Mouse (Mus musculus) erythroid progenitor cell, adult 5-6 weeks (primary cell): ENCODE measurements around the gene 4933415A04Rik. TPM values are rescaled to one million over a fixed set of nuclear protein-coding genes. Genes with fewer than 3 reads are reported as not detected.

Experiments
- ATAC-seq: replicated peaks from 2 replicates; pipeline ENCODE4 v1.8.0; 2016; ENCODE audit warnings: moderate number of reproducible peaks, mild to moderate bottlenecking, moderate TSS enrichment, inconsistent platforms; ENCODE audit not compliant: poor library complexity, low FRiP score, severe bottlenecking
- total RNA-seq, 2 experiments: library from RNA; stranded (forward) in 1 of 2; stranded (reverse) in 1 of 2; fragments of 150-400 nt in 1 of 2; fragments of 186-747, 209-891 nt in 1 of 2; gene quantifications; 2 replicates each; pipeline versions ENCODE4 v1.2.3 to v1.2.4; 2015 to 2017; ENCODE audit warnings: low replicate concordance in 2 of 2

Gene 4933415A04Rik
- total RNA-seq (2015; ENCODE audit: low replicate concordance) (not detected in 2 replicates), total RNA-seq (2017; ENCODE audit: low replicate concordance) (not detected in 2 replicates)

DNA sequence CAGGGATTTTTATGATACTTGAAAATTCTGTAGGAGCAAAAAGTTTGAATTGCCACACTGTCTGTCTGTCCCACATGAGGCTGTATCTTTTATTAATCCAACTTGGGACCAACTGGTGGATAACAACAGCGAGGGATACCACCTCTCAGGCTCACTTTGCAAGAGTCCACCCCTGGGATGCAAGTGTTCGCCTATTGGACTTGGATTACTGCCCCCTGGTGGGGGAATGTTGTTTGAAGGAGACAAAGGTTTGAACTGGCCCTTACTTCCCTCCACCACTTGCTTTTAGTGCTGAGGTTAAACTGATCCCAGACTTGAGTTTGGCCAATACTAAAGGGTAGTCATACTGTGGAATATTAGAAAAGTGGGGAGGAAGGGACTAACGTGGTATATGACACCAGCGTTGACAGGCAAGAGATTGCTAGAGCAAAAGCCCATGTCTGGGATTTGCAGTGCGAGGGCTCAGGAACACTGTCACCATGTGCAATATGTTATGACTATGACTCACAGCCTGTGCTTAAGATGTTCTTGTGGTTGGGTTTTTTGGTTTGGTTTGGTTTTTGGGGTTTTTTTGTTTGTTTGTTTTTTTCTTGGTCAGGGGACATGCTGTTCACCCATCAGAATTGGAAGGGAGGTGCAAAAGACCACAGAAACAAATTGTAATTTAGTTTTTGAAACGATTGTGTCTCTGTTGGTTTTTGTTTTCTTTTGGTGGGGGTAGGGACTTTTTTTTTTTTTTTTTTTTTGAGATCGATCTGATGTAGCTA, at the start of gene 4933415A04Rik:
Gene 4933415A04Rik, plus strand, starts transcription at position 717 of the 767 bp plus-strand sequence.
- ATAC-seq = no peak

DNA sequence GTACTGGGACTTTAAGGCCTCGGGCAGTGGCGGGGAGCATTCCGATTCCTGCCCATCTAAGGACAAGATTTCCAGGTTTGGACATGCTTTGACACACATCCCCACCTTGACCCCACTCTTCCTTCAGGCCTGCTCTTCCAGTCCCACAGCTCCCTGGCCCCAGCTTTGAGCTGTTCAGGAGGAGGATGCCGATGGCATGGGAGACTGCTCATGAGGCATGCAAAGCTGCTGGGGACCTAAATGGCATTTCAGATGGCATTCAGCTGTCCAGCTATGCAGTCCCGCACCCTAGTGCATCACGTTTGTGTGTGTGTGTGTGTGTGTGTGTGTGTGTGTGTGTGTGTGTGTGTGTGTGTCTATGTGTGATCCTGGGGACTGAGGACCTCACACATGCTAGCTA, 49.8 kb upstream of the 4933415A04Rik start:
- ATAC-seq = no peak

DNA sequence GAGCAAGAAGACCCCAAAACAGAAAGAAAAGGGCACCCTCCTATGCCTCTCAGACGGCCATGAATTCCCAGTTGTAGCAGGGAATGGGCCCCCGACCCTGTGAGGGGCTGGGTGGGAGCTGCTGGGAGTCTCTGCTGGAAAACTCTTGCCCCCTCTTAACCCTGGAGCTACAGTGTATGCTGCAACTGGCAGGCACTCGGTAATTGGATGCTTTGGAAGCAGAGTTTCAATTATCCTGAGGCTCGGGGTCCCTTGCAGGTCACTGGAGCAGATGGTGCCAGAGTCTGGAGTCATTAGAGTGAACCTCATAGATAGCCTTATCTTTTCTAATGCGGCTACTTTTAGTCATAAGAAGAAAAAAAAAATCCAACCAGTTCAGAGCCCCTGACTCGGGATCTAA, 47.0 kb upstream of the 4933415A04Rik start:
- no peak for ATAC-seq

DNA sequence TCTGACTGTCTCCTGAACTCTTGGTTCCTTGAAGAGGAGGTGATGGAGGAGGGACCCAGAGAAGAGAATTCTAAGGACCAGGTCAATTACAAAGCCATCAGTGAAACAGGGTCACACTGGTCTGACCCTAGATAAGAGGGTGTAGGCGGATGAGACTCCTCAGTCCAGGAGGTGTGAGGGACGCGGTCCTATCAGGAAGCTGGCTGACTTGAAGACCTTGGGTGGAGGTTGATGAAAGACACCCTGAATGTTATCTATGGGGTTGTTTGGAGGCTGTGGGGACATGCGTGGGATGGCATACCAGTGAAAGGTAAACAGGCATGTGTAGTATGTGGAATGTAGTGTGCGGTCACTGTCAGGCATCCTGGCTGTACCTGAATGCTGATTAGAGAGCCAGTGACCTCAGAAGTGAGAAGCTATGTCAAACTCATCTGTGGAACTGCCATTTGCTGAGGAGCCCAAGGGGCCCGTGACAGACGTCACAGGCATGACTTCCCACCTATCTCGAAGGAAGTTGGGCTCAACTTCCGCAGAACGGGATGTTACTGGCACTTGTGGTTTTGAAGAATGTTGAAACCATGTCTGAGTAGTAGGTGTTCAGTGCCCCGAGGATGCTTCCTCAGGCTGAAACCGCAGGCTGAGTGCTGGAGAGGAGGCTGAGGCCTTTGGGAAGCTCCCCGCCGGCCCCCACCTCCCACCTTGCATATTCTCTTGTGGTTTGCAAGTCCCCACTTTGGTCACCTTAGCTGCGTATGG, 43.0 kb upstream of the 4933415A04Rik start:
- ATAC-seq = no peak

DNA sequence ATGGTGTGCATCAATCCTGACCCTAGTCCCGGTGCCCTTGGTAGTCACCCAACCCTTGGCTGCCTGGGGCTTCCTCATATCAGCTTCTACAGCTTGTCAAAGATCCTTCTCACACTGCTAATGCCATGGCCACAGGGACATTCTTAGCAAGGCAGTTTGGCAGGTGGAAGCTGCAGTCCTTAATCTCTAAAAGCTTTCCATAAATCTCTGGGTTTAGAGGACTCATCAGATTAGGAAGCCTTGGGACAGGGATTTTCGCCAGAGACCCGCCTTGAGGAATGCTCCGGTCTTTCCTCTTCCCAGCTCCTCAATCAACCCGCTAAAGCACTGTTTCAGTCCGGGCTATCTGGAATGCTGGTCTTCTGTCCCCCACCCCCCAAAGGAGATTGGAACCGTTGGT, 42.0 kb upstream of the 4933415A04Rik start:
- ATAC-seq = no peak

DNA sequence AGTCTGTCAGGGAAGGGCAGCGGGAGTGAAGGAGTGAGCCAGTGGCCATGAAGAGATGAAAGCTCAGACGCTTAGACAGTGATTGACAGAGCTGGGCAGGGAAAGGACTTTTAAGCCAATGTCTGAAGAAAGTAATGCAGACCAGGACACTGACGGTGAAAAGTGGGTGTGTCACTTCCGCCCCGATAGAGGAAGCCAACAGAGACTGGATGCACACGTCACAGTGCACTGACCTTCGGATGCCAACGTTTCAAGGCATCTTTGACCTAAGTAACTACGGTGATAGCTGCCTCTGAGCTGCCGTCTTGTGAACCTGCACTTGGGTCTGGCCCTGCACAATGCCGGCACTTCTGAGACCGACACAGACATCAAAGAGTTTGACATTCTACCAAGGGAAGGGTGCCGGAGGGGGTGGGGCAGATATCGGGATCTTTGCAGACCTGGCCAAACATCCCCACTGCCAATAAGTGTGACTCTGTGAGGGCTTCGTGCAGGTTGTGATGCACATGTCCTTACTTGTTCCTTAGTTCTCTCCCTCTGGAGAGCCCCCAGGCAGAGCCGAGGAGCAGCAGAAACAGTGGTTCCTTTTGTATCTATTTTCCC, 40.9 kb upstream of the 4933415A04Rik start:
- no peak for ATAC-seq

DNA sequence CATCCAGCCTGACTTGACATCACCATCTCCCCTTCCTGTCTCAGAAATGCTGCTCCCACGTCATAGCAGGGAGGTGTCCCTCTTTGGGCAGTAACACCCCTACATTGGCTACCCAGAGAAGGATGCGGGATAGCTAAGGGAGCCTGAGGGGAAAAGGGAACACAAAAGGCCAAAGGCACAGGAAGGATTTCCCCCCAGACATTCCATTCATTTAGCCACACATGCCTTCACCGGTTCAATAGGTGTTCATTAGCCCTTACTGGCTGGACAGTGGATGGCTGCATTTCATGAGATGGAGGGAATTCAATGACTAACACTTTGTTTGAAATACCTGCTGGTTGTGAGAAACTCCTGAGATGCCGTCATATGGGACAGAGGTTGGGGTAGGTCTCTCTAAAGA, 40.2 kb upstream of the 4933415A04Rik start:
- no peak for ATAC-seq

DNA sequence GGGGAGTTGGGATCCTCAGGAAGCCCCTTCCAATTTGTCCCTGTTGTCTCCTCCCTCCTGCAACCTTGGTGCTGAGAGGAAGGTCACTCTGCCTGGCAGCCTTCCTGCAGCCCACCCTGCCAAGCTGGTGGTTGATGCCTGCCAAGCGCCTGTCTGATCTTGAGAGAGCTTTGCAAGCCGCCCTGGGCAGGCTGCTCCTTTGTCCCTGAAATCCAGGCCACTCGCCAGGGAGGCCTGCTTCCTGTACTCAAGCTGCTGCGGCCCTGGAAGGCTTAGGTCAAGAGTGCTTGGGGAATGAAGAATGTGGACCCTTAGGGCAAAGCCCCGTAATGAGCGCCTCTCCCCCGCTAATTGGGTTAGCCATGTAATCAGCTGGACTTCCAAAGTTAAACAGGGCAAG, 38.7 kb upstream of the 4933415A04Rik start:
- ATAC-seq = no peak

DNA sequence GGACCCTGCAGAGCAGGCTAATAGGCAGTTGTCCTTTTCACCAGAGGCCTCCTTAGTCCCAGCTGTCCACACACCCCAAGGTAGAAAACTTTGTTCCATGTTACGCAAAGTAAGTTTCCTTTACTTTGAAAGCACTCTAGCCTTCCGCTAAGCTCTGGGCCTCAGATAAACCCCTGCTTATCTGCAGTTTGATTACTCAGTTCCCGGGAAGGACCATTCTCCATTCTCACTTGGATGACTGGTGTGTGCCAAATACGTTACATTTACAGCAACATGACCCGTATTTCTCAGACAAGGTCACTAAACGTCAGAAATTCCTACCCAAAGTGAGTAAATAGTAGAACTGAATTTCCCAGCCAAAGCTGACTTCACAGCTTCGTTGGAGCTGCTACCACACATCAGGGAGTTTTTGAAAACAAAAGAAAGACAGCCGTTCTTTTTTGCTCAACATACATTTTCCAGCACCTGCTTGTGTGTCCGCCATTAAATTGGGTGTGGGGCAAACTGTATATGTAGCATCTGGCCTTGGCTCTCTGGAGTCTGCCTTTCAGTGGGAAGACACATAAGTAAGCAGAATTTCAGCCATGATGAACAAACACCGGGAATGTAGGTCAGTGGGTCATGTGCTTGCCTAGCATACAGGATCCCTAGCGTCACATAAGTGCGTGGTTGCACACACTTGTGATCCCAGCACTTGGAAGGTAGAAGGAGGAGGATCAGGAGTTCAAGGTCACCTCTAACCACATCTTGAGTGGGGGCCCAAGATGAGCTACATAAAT, 38.0 kb upstream of the 4933415A04Rik start:
- ATAC-seq = no peak

DNA sequence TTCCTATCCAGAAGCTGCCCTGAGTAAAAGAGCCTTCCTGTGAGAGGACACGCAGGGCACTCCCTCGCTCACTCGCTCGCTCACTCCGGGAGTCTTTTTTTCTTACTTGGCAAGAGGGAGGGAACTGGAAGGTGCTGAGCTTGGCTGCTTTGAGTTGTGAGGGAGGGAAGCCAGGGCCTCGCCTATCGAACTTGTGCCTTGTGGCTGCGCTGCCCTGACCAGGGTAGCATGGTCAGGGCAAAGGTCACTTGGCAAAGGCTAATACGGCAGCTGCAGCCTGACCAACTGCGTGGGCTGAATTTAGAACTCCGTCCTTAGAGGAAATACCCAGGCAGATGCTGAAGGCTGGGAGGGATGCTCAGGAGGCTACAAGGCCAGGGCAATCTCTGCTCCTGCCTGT, 37.1 kb upstream of the 4933415A04Rik start:
- no peak for ATAC-seq

DNA sequence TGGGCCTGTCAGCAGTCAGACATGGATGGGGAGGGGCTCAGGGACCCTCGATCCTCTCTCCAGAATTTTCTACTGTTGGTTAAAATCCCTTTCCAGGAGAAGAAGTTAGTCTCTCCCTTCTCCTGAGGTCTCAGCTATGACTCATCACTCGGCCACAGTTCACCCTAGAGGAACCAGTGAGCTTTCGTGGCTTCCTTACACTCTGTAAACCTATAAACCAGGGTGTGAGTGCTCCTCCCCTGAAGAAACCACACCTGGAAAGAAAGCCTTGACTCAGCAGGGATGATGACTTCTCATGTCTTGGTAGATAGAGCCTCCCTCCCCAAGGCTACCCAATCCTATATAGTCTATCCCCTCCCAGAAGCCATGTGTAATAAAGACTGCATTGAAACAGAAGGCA, 35.1 kb upstream of the 4933415A04Rik start:
- no peak for ATAC-seq

DNA sequence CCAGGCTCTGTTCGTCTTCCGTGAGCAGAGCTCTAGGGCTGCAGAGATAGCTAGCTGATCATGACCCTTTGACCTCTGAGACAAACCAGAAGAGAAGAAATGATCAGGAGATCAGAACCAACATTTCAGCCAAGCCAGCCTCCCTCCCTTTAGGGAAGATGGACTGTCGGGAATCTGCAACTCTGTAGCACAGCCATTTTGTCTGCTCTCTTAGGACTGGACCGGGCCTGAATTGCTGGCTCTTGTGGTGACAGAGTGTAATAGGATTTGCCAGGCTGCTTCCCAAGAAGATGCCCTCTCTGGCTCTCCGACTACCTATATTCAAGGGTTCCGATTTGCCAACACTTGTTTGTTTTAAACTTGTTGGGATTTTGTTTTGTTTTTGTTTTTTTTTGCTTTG, 34.2 kb upstream of the 4933415A04Rik start:
- ATAC-seq = no peak

DNA sequence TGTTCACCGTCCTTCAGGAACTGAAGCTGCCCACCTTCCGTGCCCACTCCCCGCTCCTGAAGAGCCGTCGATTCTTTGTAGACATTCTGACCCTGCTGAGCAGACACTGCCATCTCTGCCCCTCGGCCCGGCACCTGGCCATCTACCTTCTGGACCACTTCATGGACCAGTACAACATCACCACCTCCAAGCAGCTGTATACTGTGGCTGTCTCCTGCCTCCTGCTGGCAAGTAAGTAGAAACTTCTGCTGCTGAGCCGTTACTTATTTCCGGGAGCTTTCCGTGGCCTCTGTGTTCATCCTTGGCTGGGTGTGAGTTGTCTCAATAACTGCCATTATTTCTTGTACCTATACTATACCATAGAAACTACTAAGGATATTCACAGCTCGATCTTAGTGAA, 30.3 kb upstream of the 4933415A04Rik start:
- no peak for ATAC-seq

DNA sequence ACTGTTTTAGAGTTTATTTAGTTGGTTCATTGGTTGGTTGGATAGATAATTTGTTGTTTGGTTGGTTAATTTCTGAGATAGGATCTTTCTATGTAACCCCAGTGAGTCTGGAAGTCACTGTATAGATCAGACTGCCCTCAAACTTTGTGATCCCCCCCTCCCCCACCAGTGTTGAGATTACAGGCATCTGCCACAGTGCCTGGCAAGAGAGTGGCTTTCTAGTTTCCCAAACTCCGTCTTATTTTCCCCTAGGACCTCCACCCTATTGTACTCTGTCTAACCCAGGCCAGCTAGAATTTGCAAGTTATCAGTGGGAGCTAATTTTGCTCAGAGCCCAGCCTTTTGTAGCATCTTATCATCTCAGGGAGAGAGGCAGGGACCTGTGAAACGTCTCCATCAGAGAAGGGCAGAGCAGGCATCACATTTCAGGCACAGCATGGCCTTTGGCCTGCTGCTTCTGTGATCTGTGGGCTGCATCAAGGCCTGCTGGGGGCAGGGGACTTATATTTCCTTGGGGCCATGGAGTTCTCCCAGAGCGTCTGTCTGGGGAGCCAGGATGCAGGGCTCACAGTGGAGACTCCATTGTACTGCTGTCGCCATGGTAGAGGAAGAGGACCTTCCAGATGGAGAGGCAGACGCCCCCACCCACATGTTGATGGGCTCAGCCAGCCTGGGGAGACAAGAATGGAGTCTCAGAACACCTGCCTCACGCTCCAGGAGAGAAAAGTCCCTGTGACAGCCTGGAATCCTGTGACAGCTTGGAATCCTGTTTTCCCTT, 27.1 kb upstream of the 4933415A04Rik start:
- ATAC-seq = no peak

DNA sequence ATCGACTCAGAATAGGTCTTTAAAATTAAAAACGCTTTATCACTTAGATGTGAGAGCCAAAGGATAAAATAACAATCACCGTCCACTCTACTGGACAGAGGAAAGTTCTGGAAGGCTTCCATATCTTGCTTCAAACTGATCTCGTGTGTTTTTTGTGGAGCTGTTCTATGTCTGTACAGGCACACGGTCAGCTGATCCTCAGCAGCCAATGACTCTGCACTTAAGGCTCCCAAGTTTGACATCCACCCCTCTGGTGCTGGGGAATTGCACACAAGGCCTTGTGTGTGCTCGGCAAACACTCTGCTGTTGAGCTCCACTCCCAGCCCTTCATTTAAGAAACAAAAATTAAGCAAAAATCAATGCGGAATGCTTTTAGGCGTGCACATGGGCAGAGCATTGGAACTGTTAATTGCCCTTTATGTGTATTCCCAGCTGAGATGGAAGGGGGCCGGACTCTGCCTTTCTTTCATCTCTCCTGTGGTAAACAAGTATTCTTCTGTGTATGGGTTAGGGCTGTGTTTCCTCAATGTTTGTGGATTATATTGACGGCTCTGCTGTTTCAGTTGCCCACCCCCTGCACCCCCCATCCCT, 23.1 kb upstream of the 4933415A04Rik start:
- ATAC-seq = no peak

DNA sequence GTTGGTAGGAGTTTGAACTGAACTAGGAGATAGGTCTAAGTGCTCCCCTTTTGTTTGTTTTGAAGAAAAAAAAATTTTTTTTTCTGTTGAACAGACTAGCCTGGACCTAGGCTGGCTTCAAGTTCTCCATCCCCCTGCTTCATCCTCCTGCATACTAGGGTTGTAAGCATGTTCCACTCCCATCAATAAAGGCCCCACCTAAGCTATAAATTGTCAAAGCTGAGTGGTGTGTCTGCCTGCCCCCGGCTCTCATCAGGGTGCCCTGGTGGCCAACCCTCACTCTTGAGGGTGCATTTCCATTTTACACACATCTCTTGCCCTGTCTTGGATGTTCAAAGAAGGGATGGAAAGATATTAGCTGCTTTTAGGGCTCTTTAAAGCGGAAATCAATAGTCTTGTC, 21.4 kb upstream of the 4933415A04Rik start:
- no peak for ATAC-seq

DNA sequence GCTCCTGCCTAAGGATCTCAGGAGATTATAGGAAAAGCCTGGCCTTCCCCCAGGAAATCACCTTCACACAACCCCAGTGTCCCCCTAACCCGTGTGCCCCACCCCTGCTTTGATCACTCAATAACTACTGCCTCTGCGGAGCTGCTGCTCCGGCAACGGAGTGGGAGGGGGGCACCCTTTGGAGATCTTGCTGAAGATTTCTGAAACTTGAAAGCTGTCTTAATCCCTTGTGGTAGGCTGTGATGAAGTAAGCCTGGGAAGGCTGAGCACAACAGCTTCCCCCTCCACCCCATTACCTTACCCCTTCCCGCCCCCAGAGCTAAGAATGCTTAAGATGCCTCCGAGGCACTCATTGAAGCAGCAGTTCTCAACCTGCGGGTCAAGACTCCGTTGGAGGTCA, 21.0 kb upstream of the 4933415A04Rik start:
- ATAC-seq = no peak

DNA sequence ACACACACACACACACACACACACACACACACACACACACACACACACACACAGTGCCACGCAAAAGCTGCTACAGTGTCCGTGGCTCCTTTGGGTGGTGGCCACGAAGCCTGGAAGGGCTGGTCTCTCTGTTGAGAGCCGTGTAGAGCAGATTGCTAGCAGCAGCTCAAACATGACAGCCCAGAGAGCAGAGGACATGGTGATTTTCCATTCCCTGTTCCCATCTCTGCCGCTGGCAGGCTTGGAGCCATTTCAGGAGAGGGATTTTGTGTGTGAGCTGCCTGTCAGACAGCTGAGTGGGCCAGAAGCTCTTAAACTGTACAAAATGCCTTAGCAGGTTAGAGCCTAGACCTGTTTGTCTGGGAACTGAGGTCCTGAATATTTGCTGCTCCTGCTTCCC, 20.1 kb upstream of the 4933415A04Rik start:
- ATAC-seq = no peak

DNA sequence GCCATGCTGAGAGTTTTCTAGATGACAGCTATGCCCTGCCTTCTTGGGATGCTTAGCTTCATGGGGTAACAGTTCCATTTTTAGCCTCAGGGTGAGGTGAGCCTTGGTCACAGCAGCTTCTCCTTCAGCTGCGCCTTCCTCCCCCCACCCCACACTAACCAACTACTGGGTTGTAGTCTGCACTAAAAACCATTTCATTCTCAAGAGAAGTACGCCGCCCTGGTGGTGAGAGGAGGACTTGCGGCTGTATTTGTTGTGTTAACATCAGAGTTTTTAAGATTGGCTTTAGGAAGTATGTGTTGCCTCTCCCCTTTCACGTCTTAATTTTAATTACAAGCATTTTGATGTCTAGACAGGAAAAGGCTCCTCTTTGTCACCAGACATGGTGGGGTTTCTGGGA, 18.6 kb upstream of the 4933415A04Rik start:
- ATAC-seq = no peak
